Mouse (Mus musculus): ENCODE measurements around the gene Cldn34c1. TPM values are rescaled to one million over a fixed set of nuclear protein-coding genes. Genes with fewer than 3 reads are reported as not detected.
"Not testable (repeated sequence)": the region's sequence is repeated elsewhere in the genome, so short reads cannot be mapped to it uniquely, and the experiment has no call there.

Cldn34c1 gene
- polyA plus RNA-seq (2014; fragmentation: Nextera tagmentation; extraction: Ambion mirVana), result 13.1 and 14.8 TPM in 2 replicates

- peak; percentile 98 for ATAC-seq (ENCODE audit: low read depth)
- Histone ChIP-seq H3K4me3 (ENCODE audit: low read depth, low read length) (peak within 1 kb of the TSS; percentile 53), H3K36me3 (ENCODE audit: control insufficient read depth, insufficient read depth, low read length) (no peaks in the 10 kb centered on the region), H3K9me3 (ENCODE audit: control insufficient read depth, low read length) (no peaks in the 10 kb centered on the region), H3K4me1 (ENCODE audit: control insufficient read depth, insufficient read depth, low read length) (no peaks in the 10 kb centered on the region), H3K4me2 (ENCODE audit: low read depth, low read length) (peak within 1 kb of the TSS; percentile 51), H3K27ac (replicated peaks; ENCODE audit: low read depth, low read length) (peak within 1 kb of the TSS; percentile 92), H3K9ac (ENCODE audit: low read depth, low read length) (peak within 1 kb of the TSS; percentile 74), H3K27me3 (replicated peaks; ENCODE audit: control insufficient read depth, insufficient read depth, low read length) (no peaks in the 10 kb centered on the region)
- peak; percentile 91 for DNase-seq (ENCODE audit: low spot score)
- WGBS, result 7% methylated on average over 31 of the region's 66 CpGs
These were observed at the start of gene Cldn34c1 for GRCm38 (mm10) chrX:123103291-123104260. Cldn34c1 (plus strand) TSS chrX:123103495.

GRCm38 (mm10) chrX:123087441-123087840 lies 15.9 kb upstream of the Cldn34c1 start:
- Histone ChIP-seq H3K4me3 (ENCODE audit: low read depth, low read length) (no peak overlapping the region), H3K4me2 (ENCODE audit: low read depth, low read length) (no peak overlapping the region), H3K9me3 (ENCODE audit: control insufficient read depth, low read length) (no peaks in the 10 kb centered on the region), H3K36me3 (ENCODE audit: control insufficient read depth, insufficient read depth, low read length) (no peaks in the 10 kb centered on the region), H3K9ac (ENCODE audit: low read depth, low read length) (no peak overlapping the region), H3K4me1 (ENCODE audit: control insufficient read depth, insufficient read depth, low read length) (no peaks in the 10 kb centered on the region), H3K27me3 (replicated peaks; ENCODE audit: control insufficient read depth, insufficient read depth, low read length) (no peaks in the 10 kb centered on the region), H3K27ac (replicated peaks; ENCODE audit: low read depth, low read length) (no peak overlapping the region)
- no peak for ATAC-seq (ENCODE audit: low read depth)
- 81% methylated on average over 3 of the region's 3 CpGs for WGBS
- no peak for DNase-seq (ENCODE audit: low spot score)

- Histone ChIP-seq H3K4me2 (ENCODE audit: low read depth, low read length) (peak overlapping the region; percentile 51), H3K27ac (replicated peaks; ENCODE audit: low read depth, low read length) (peak overlapping the region; percentile 92), H3K9ac (ENCODE audit: low read depth, low read length) (peak overlapping the region; percentile 74), H3K4me3 (ENCODE audit: low read depth, low read length) (peak overlapping the region; percentile 53)
- H3K4me1 ChIP-seq (ENCODE audit: control insufficient read depth, insufficient read depth, low read length); ATAC-seq (ENCODE audit: low read depth); H3K36me3 ChIP-seq (ENCODE audit: control insufficient read depth, insufficient read depth, low read length); H3K9me3 ChIP-seq (ENCODE audit: control insufficient read depth, low read length); H3K27me3 ChIP-seq (replicated peaks; ENCODE audit: control insufficient read depth, insufficient read depth, low read length): not testable (repeated sequence)
- 18% methylated on average over 5 of the region's 5 CpGs for WGBS
- DNase-seq (ENCODE audit: low spot score), result peak; percentile 22
These were observed 489 bp upstream of the Cldn34c1 start for GRCm38 (mm10) chrX:123102806-123103205.

GRCm38 (mm10) chrX:123104692-123105091 lies 1.4 kb downstream of the Cldn34c1 start:
- not testable (repeated sequence) for H3K27ac ChIP-seq (replicated peaks; ENCODE audit: low read depth, low read length); H3K27me3 ChIP-seq (replicated peaks; ENCODE audit: control insufficient read depth, insufficient read depth, low read length); ATAC-seq (ENCODE audit: low read depth); H3K36me3 ChIP-seq (ENCODE audit: control insufficient read depth, insufficient read depth, low read length); H3K4me1 ChIP-seq (ENCODE audit: control insufficient read depth, insufficient read depth, low read length); H3K9me3 ChIP-seq (ENCODE audit: control insufficient read depth, low read length)
- 15% methylated on average over 7 of the region's 7 CpGs for WGBS
- DNase-seq (ENCODE audit: low spot score), result peak; percentile 20
- Histone ChIP-seq H3K4me2 (ENCODE audit: low read depth, low read length) (peak overlapping the region; percentile 51), H3K4me3 (ENCODE audit: low read depth, low read length) (peak overlapping the region; percentile 53), H3K9ac (ENCODE audit: low read depth, low read length) (peak overlapping the region; percentile 74)

GRCm38 (mm10) chrX:123222381-123222780 lies 119.1 kb downstream of the Cldn34c1 start, which contains the start of gene Srsx:
Srsx (minus strand) TSS chrX:123222481.
- H3K36me3 ChIP-seq (ENCODE audit: control insufficient read depth, insufficient read depth, low read length); H3K27ac ChIP-seq (replicated peaks; ENCODE audit: low read depth, low read length); H3K4me2 ChIP-seq (ENCODE audit: low read depth, low read length); H3K4me1 ChIP-seq (ENCODE audit: control insufficient read depth, insufficient read depth, low read length); ATAC-seq (ENCODE audit: low read depth); H3K4me3 ChIP-seq (ENCODE audit: low read depth, low read length); H3K9me3 ChIP-seq (ENCODE audit: control insufficient read depth, low read length); DNase-seq (ENCODE audit: low spot score); H3K9ac ChIP-seq (ENCODE audit: low read depth, low read length); H3K27me3 ChIP-seq (replicated peaks; ENCODE audit: control insufficient read depth, insufficient read depth, low read length): not testable (repeated sequence)
- no CpG with 5 or more reads among the region's 1 CpGs for WGBS

Other genes with a start within 250 kb of the Cldn34c1 start
- gene Gm17521, start 73.8 kb upstream of the Cldn34c1 start, polyA plus RNA-seq (2014; fragmentation: Nextera tagmentation; extraction: Ambion mirVana), result not detected in 2 replicates
- gene Srsx, start 119.0 kb downstream of the Cldn34c1 start, polyA plus RNA-seq (2014; fragmentation: Nextera tagmentation; extraction: Ambion mirVana), result not detected in 2 replicates
- gene Gm17577, start 143.4 kb downstream of the Cldn34c1 start, polyA plus RNA-seq (2014; fragmentation: Nextera tagmentation; extraction: Ambion mirVana), result not detected in 2 replicates

All from embryonic facial prominence, embryonic 14.5 days (tissue).